Comparison of ENCODE assay signal across 8 mouse cellular contexts in the genomic region with DNA sequence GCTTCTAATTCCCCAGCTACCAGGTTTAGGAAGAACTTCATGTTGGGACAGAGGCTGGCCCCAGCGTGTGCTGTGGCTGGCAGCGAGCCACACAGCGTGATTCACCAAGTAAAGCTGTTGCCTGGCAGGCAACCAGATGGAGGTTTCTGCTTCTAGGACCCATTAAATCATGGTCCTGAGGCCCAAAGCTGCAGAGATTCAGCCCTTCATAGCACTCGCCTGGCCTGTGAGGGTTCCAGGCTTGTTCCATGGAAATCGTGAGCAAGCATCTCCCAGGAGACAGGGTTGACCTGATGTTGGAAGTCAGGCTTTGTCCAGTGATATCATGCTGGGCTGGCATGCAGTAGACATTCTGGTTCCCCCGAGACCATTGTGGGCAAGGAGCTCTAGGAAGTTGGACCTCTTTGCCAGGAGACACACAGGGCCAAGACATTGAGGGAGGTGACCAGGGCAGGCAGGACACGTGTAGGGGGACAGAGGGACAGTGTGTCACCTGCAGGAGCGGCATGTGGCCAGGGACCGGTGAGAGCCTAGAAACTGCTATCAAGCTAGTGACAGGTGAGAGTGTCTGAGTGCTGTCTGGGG. TPM values are rescaled to one million over a fixed set of nuclear protein-coding genes. Genes with fewer than 3 reads are reported as not detected.
DNase-seq lines count a peak whose midpoint lies in the region; ATAC-seq and TF ChIP-seq lines count a peak whose summit lies in the region.

No protein-coding gene starts in this region.

- H3K4me1 ChIP-seq in embryonic facial prominence, embryonic 14.5 days (ENCODE audit: control insufficient read depth, insufficient read depth, low read length), result peaks cover 52% of the 10 kb centered on the region
- peaks cover 34% of the 10 kb centered on the region for H3K4me1 ChIP-seq in heart, postnatal 0 days (ENCODE audit: control insufficient read depth, insufficient read depth)
- H3K4me1 ChIP-seq in limb, embryonic 10.5 days, result peaks cover 34% of the 10 kb centered on the region
- H3K4me1 ChIP-seq in liver, embryonic 11.5 days (replicated peaks; ENCODE audit: control insufficient read depth, insufficient read depth, low read length), result 0 out of 2 replicates have a peak, but pooled peaks cover 6% of the 10 kb centered on the region

- H3K27ac ChIP-seq in embryonic facial prominence, embryonic 14.5 days (replicated peaks; ENCODE audit: low read depth, low read length), result peak overlapping the region; percentile 36; the same call in 1 of the 2 replicates
- H3K27ac ChIP-seq in heart, postnatal 0 days (ENCODE audit: low read depth), result peak overlapping the region; percentile 50
- H3K27ac ChIP-seq in limb, embryonic 10.5 days, result peak overlapping the region; percentile 25; the same call in 1 of the 2 replicates
- no peak overlapping the region for H3K27ac ChIP-seq in liver, embryonic 11.5 days (ENCODE audit: low read depth, low read length)

- no peak for TF ChIP-seq CTCF in heart, postnatal 0 days (IDR thresholded peaks at IDR 0.05; ENCODE audit: low read depth)

- no peak overlapping the region for H3K9ac ChIP-seq in embryonic facial prominence, embryonic 14.5 days (ENCODE audit: low read depth, low read length)
- no peak overlapping the region for H3K9ac ChIP-seq in heart, postnatal 0 days (replicated peaks; ENCODE audit: low read depth, low read length)
- no peak overlapping the region for H3K9ac ChIP-seq in liver, embryonic 11.5 days (ENCODE audit: low read depth, low read length)

- ATAC-seq in embryonic facial prominence, embryonic 14.5 days (ENCODE audit: low read depth), result no peak
- ATAC-seq in heart, postnatal 0 days (ENCODE audit: insufficient read depth, low read depth), result peak; percentile 21
- no peak for ATAC-seq in monocyte, adult 5-6 weeks (replicated peaks; ENCODE audit: insufficient number of reproducible peaks, low FRiP score, low TSS enrichment, poor library complexity, severe bottlenecking)
- ATAC-seq in liver, embryonic 11.5 days (replicated peaks; ENCODE audit: low FRiP score), result no peak

- no peaks in the 10 kb centered on the region for H3K27me3 ChIP-seq in embryonic facial prominence, embryonic 14.5 days (replicated peaks; ENCODE audit: control insufficient read depth, insufficient read depth, low read length)
- no peaks in the 10 kb centered on the region for H3K27me3 ChIP-seq in heart, postnatal 0 days (ENCODE audit: control insufficient read depth, insufficient read depth, low read length)
- H3K27me3 ChIP-seq in limb, embryonic 10.5 days (ENCODE audit: low read depth, poor library complexity, severe bottlenecking), result no peaks in the 10 kb centered on the region
- no peaks in the 10 kb centered on the region for H3K27me3 ChIP-seq in liver, embryonic 11.5 days (replicated peaks; ENCODE audit: control insufficient read depth, insufficient read depth, low read length)

- no peaks in the 10 kb centered on the region for H3K9me3 ChIP-seq in embryonic facial prominence, embryonic 14.5 days (ENCODE audit: control insufficient read depth, low read length)
- H3K9me3 ChIP-seq in heart, postnatal 0 days (replicated peaks; ENCODE audit: control insufficient read depth, low read length), result no peaks in the 10 kb centered on the region
- no peaks in the 10 kb centered on the region for H3K9me3 ChIP-seq in limb, embryonic 10.5 days (replicated peaks)
- no peaks in the 10 kb centered on the region for H3K9me3 ChIP-seq in liver, embryonic 11.5 days (ENCODE audit: control insufficient read depth, low read length)

- DNase-seq in ovary, adult 18-20 months (ENCODE audit: low spot score), result peak; percentile 60
- no peak for DNase-seq in ovary, postnatal 14 days (ENCODE audit: low spot score)
- DNase-seq in embryonic facial prominence, embryonic 14.5 days (ENCODE audit: low spot score), result peak; percentile 87
- peak; percentile 82 for DNase-seq in heart, postnatal 0 days (ENCODE audit: low spot score)
- no peak for DNase-seq in limb, embryonic 10.5 days (ENCODE audit: low spot score)
- peak; percentile 47 for DNase-seq in right cerebral cortex, postnatal 4 days
- no peak for DNase-seq in liver, embryonic 11.5 days (ENCODE audit: low spot score)

- H3K4me3 ChIP-seq in embryonic facial prominence, embryonic 14.5 days (ENCODE audit: low read depth, low read length), result no peak overlapping the region
- H3K4me3 ChIP-seq in heart, postnatal 0 days (ENCODE audit: low read depth, low read length), result no peak overlapping the region
- no peak overlapping the region for H3K4me3 ChIP-seq in limb, embryonic 10.5 days
- no peak overlapping the region for H3K4me3 ChIP-seq in liver, embryonic 11.5 days (ENCODE audit: low read depth, low read length)

- 65% methylated on average over 9 of the region's 9 CpGs for WGBS in embryonic facial prominence, embryonic 14.5 days
- 18% methylated on average over 9 of the region's 9 CpGs for WGBS in heart, postnatal 0 days
- WGBS in limb, embryonic 10.5 days, result 88% methylated on average over 9 of the region's 9 CpGs
- 85% methylated on average over 9 of the region's 9 CpGs for WGBS in liver, embryonic 11.5 days

- no peak for TF ChIP-seq EP300 in heart, postnatal 0 days (IDR thresholded peaks at IDR 0.05; ENCODE audit: low read depth)

- H3K36me3 ChIP-seq in embryonic facial prominence, embryonic 14.5 days (ENCODE audit: control insufficient read depth, insufficient read depth, low read length), result peaks cover 55% of the 10 kb centered on the region
- no peaks in the 10 kb centered on the region for H3K36me3 ChIP-seq in heart, postnatal 0 days (replicated peaks; ENCODE audit: control insufficient read depth, insufficient read depth, low read length)
- H3K36me3 ChIP-seq in limb, embryonic 10.5 days, result peaks cover 17% of the 10 kb centered on the region
- no peaks in the 10 kb centered on the region; the same call in 1 of the 2 replicates for H3K36me3 ChIP-seq in liver, embryonic 11.5 days (ENCODE audit: control insufficient read depth, insufficient read depth, low read length)

- no peak overlapping the region for H3K4me2 ChIP-seq in embryonic facial prominence, embryonic 14.5 days (ENCODE audit: low read depth, low read length)
- no peak overlapping the region for H3K4me2 ChIP-seq in heart, postnatal 0 days (ENCODE audit: low read depth, low read length)
- no peak overlapping the region for H3K4me2 ChIP-seq in liver, embryonic 11.5 days

RNA-seq across cellular contexts. Expression of gene Col5a1, which starts 50.5 kb away (rescaled TPM):
- polyA plus RNA-seq in embryonic facial prominence, embryonic 14.5 days (2014; fragmentation: Nextera tagmentation; extraction: Ambion mirVana), result 253 and 258 TPM in 2 replicates
- 97.4 and 129 TPM in 2 replicates for total RNA-seq in heart, postnatal 0 days (2014; rRNA removed; ENCODE audit: low replicate concordance)
- polyA plus RNA-seq in heart, postnatal 0 days (2015; fragmentation: Nextera tagmentation; extraction: Ambion mirVana), result 40.6 and 41.9 TPM in 2 replicates
- polyA plus RNA-seq in limb, embryonic 10.5 days (2016; fragmentation: Nextera tagmentation; extraction: Ambion mirVana), result 13.5 and 21.4 TPM in 2 replicates
- under 0.01 to 0.10 TPM in 2 of 3 replicates, not detected in the other for total RNA-seq in monocyte, adult 5-6 weeks (2017)
- polyA plus RNA-seq in liver, embryonic 11.5 days (2014; fragmentation: Nextera tagmentation; extraction: Ambion mirVana), result 23.3 and 27.9 TPM in 2 replicates

Comparison
In these comparisons a context has a peak if more than half of its experiments do, and no peak if none do; other contexts are left out.
1. DNase-seq: peak in ovary, adult 18-20 months (single experiment), embryonic facial prominence, embryonic 14.5 days (single experiment), heart, postnatal 0 days (single experiment) and right cerebral cortex, postnatal 4 days (single experiment); none in ovary, postnatal 14 days (single experiment), limb, embryonic 10.5 days (single experiment) and liver, embryonic 11.5 days (single experiment).